Mouse (Mus musculus): ENCODE measurements at regions not wholly inside any gene's neighbourhood (a gene's known extent, or its start where the extent isn't known, plus 50 kb on each side); places are given as distances from the start of the nearest gene placed in this dataset.

DNA sequence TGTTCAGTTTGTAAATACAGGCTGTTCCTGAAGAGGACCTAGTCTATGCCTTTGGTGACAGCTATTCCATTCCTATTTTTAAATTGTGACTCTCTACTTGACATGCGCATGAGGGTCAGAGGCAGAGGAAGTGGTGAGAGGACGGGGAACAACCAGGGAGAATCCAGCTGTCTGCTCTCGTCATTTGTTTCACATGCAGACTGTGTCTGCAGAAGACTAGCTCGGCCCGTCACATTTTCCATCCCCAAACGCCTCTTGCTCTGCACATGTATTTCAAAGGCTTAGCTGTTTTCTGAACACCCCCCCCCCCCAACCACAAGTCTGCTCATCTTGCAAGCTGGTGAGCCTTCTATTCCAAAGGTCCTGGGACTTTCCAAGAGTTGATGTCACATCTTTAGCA is 339.4 kb downstream of the Dhx35 start:
- DNase-seq (ENCODE audit: low spot score in 2 of 2), result no peak

DNA sequence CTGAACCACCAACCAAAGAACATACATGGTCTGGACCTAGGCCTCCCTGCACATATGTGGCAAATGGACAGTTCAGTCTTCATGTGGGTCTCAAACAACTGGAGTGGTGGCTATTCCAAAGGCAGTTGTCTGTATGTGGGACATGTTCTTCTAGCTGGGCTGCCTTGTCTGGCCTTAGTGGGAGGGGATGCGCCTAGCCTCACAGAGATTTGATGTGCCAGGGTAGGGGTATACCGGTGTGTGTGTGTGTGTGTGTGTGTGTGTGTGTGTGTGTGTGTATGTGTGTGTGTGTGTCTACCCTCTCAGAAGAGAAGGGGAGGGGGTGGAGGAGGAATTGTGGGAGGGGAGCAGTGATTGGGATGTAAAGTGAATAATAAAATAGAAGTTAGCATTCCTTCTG is 344.0 kb downstream of the Dhx35 start:
- DNase-seq (ENCODE audit: low spot score in 2 of 2), result no peak

- DNase-seq (ENCODE audit: low spot score in 2 of 2), result no peak
Measured at GRCm38 (mm10) chr2:159145980-159146379, 351.4 kb downstream of the Dhx35 start.

DNA sequence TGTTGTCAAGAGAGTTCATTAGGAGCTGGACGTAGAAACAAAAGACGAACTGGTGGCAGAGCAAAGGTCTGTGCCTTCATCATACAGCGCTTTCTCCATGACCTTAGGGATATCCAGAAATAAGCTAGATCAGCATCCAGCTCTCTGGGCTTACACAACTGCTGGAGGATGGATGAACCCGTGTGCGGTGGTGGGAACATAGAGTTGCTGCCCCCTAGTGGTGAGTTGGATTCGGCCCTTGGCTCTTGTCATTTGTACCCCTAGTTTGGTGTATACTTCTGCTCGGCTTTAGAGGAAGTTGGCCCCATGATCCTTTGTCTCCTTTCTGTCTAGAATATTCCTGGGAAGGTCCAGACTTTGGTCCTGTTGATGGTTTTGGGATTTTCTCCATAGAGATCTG is 369.4 kb downstream of the Dhx35 start:
- peak in 1 of 2 experiments; percentile 8 for DNase-seq (ENCODE audit: low spot score in 2 of 2)

GRCm38 (mm10) chr2:159168553-159169064 is 374.0 kb downstream of the Dhx35 start:
- DNase-seq (ENCODE audit: low spot score in 2 of 2), result no peak

- no peak for DNase-seq (ENCODE audit: low spot score in 2 of 2)
Measured at GRCm38 (mm10) chr2:159196156-159196555, 401.5 kb downstream of the Dhx35 start.

DNA sequence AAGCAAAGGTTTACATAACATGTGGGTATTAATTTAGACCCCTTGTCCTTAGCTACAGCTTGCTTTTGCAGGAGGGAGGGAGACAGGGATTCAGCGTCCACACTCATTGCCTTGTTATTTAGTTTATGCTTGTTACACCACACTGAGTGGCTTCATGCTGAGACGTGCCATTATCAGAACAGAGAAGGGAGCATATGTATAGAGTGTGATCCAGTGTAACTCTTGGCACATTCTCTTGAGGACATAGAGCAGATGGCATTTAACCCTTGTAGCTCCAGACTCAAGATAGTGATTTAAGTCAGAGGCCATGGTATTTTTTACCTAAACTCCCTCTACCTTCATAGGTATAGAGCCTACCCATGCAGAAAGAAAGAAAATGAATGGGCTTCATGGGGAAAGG is 437.7 kb downstream of the Dhx35 start:
- no peak for DNase-seq (ENCODE audit: low spot score in 2 of 2)

DNA sequence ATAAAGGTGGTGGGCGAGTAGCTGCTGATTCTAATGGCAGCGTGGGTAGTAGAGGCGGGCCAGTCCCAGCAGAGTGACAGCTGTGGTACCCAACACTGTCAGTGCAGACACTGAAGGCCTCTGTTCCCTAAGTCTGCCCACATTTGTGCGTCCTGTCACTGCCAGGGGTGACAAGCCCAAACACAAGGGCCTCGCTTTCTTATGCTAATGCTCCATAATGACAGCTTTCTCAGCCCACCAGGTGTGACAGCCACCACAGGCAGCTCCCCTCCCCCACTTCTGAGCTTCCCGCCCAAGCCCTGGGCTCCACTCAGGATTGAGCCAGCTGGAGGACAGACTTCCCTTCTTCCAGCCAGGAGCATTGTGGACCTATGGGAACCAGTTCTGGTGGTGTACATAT is 440.4 kb downstream of the Dhx35 start:
- DNase-seq (ENCODE audit: low spot score in 2 of 2), result no peak

DNA sequence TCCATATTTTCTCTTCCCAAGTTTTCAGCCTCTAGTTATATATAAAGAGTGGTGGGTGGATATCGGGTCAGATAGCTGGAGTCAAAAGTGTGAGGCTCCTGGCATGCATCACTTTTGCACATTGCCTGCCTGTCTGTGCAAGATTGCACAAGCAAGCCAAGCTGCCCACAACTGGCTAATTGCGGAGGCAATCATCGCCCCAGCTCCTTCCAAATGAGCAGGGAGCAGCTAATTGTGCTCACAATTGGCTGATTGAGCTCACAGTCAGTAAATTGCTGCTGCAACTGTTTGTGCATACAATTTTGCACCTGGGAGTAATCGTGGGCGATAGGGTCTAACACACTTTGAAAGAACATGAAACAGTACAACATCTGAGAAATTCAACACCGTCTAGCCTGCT is 455.5 kb downstream of the Dhx35 start:
- no peak for DNase-seq (ENCODE audit: low spot score in 2 of 2)

DNA sequence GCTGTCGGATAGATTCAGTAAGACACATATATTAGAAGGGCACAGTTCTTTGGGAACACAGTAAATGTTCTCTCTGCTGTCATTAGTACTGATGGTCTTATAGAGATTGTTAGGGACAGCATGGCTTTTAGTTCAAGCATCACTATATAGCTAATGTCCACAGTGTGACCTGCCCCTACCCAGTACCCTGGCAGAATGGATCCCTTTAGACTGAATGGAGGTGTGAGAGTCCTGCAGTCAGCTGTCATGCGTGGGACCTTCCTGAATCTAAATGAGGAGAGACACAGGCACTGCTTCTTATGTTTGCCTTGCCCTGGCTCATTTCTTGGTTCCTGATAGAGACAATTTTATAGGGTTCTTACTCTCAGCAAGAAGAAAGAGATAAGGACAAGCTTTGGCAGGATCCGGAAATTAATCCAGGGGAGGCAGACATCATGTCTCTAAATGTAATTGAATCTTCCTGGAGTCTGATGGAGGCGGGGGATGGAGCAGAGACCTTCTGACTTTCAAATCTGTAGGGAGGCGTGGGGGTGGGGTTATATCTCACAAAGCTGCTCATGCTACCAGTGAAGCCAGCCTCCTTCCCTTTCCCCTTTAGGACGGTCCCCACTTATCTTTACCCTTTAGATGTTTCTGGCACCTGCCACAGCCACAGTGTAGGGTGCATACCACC is 456.5 kb downstream of the Dhx35 start:
- DNase-seq (ENCODE audit: low spot score in 2 of 2), result no peak

DNA sequence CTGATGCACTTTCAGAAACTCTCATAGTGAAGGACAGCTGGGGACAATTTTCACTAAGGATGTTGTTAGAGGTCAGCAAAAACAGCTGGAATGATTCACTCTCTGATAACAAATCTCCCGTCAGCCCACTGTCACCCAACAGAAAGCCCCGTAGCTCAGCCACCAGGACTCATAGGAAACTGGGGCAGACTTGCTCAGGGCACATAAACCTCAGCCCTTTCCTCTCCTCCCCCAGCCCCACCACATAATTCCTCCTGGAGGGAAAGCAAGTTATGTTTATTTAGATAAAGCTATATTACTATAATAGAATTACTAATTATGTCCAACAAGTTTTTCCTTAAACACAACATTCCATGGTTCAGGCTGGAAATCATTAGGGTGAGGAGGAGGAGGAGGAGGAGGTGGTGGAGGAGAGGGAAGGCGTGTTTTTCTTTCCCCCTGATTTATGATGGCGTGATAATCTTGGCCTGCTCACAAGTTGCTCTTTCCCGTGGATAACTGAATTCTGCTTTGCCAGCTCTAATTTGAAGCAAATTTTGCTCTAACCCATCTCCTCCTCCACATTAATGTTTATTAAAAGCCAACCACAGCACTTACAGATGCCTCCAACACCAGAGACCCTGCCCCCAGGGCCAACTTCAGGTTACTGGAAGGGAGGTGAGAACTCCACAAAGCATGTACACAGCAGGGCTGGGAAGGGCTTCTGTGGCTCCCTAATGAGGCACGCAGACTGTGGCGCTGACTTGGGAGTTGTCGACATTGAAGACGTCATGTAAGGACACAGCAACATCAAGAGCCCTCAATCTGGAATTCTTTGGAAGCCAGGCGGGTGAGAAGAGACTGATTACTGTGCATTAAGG is 475.8 kb downstream of the Dhx35 start:
- DNase-seq (ENCODE audit: low spot score in 2 of 2), result no peak

GRCm38 (mm10) chr2:159278896-159279295 is 484.3 kb downstream of the Dhx35 start:
- DNase-seq (ENCODE audit: low spot score in 2 of 2), result no peak

DNA sequence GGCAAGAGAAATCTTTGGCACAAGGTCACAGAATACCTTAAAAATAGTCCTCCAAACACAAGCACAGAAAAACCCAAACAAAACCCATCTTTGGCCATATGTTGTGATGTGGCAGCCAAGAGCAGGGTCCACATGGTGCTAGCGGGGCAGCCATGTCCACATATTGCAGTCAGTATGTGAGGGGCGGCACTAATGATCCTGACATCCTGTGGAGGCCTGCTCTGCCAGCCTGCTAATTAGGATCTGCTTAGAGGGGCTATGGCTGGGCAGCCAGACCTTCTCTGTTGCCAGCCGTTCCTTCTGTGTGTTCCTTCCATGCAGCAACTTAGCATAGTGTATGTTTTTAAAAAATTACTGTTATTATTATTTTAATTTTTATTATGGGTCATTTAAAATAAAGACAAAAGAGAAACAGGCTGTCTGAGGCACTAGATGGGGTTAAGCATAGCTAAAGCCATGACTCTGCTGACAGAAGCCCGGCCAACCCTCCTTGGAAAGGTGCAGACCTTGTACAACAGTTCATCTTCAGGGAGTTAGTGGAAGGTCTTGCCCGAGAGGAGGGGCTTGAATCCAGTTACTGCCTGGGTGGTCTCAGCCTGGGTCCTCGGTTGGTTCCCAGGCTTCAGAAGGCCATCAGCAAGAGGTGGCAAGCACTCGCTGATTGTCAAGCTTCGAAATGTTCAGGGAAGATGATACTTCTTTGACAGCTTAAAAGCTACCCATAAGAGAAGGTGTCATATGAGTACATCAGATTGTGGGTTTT is 487.1 kb downstream of the Dhx35 start:
- DNase-seq (ENCODE audit: low spot score in 2 of 2), result no peak

DNA sequence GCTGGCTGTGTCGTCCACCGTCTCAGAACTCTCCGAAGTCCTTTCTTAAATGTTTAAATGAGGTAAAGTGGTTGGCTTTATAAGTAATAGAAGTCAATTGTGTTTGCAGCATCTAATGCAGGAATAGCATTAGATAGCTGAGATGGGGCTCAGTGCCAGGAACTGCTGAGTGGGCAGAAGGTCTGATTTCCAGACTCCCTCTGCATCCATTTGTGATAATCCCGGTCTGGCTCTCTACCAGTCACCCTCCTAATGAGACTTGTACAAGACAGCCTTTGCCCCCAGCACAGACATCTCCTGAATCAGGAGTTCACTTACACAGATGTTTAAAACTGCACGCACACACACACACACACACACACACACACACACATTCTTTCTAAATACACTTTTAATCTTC is 489.5 kb downstream of the Dhx35 start:
- DNase-seq (ENCODE audit: low spot score in 2 of 2), result no peak

- no peak for DNase-seq (ENCODE audit: low spot score in 2 of 2)
Measured at GRCm38 (mm10) chr2:159284525-159285189, 490.1 kb downstream of the Dhx35 start.

GRCm38 (mm10) chr2:159287996-159288563 is 493.5 kb downstream of the Dhx35 start:
- DNase-seq (ENCODE audit: low spot score in 2 of 2), result no peak

DNA sequence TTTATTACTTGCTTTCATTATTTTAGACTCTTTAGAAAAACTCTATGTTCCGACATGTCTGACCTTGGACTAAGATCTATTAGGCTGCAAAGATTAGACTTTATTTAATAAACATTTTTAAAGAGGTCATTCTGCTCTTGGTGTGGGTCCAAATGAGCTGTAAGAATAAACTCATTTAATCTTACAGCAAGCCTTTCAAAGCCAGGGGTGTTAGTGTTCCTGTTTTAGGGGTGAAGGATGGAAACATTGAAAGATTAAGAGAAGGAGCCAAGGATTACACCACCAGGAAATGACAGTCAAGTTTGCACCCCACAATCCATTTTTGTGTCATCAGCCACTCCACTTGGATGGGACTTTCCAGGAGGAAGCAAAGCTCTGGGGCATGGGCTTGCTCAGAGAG is 495.5 kb downstream of the Dhx35 start:
- DNase-seq (ENCODE audit: low spot score in 2 of 2), result no peak

DNA sequence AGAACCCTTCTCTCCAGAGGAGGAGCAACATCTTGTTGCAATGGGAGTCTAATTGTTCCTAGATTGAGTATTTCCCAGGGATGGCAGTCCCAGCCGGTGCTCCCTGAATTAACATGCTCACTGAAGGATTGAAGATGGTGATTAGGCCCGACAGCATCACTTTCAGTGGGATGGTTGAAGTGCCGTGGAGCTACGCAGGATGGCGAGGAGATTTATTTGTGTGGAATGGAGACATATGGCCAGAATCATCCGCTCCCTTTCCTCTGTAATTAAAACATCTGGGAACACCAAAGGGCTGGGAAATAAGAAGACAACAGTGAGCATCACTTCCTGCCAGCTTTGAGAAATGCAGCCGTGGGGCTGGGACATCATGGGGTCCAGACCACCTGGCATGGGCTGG is 512.4 kb downstream of the Dhx35 start:
- no peak for DNase-seq (ENCODE audit: low spot score in 2 of 2)

- DNase-seq (ENCODE audit: low spot score in 2 of 2), result no peak
Measured at GRCm38 (mm10) chr2:159334711-159335110, 540.1 kb downstream of the Dhx35 start.

DNA sequence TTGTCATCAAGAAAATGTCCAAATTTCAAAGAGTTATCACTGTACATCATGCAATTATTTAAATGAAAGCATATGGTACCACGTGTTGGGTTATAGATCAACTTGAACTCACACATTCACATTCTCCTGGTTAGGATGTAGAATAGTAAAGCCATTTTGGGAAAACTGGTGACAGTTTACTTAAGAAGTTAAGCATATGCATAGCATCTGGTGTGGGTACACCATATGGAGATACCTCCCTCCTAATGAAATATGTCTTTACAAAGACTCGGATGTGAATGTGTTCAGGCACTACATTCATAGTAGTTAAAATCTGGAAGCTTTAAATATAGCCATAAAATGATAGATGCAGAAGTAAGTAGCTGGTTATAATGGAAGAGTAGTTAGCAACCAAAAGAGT is 542.0 kb downstream of the Dhx35 start:
- no peak for DNase-seq (ENCODE audit: low spot score in 2 of 2)

All from adrenal gland, postnatal 4 days (tissue).